Mouse (Mus musculus) MEL (cell line): ENCODE results near the gene Dhcr24.

ENCODE experiments used
- CTCF ChIP-seq, 3 experiments: IDR thresholded peaks in 2 of 3; conservative IDR thresholded peaks in 1 of 3; 2 replicates each; pipeline ENCODE4 v1.5.1; 2011 to 2012; ENCODE audit warnings: low read length in 3 of 3, low read depth in 2 of 3, mild to moderate bottlenecking in 2 of 3, improper control_type of control experiment in 1 of 3, inconsistent platforms in 1 of 3, mixed read lengths in 1 of 3, moderate library complexity in 1 of 3; ENCODE audit not compliant: control insufficient read depth in 1 of 3, insufficient read depth in 1 of 3, poor library complexity in 1 of 3, severe bottlenecking in 1 of 3
- ELF1 ChIP-seq: IDR thresholded peaks from 2 replicates; pipeline ENCODE4 v1.6.1; 2014; ENCODE audit warnings: low read depth, mild to moderate bottlenecking, inconsistent platforms, low read length, improper control_type of control experiment, moderate library complexity
- ETS1 ChIP-seq: IDR thresholded peaks from 2 replicates; pipeline ENCODE4 v1.6.1; 2012; ENCODE audit warnings: low read depth, mild to moderate bottlenecking, inconsistent platforms, low read length, improper control_type of control experiment, moderate library complexity
- HCFC1 ChIP-seq: IDR thresholded peaks from 2 replicates; pipeline ENCODE4 v1.6.1; 2012; ENCODE audit warnings: low read depth, mild to moderate bottlenecking, inconsistent platforms, low read length, improper control_type of control experiment, moderate library complexity
- MAX ChIP-seq: IDR thresholded peaks from 2 replicates; pipeline ENCODE4 v1.6.1; 2011; ENCODE audit warnings: low read length, improper control_type of control experiment
- POLR2A ChIP-seq, 2 experiments: IDR thresholded peaks; 2 replicates each; pipeline ENCODE4 v1.6.1; 2011 to 2012; ENCODE audit warnings: low read length in 2 of 2, mild to moderate bottlenecking in 2 of 2, control low read depth in 1 of 2, improper control_type of control experiment in 1 of 2, low read depth in 1 of 2, moderate library complexity in 1 of 2; ENCODE audit not compliant: control insufficient read depth in 1 of 2, insufficient read depth in 1 of 2, poor library complexity in 1 of 2
- UBTF ChIP-seq: IDR thresholded peaks from 2 replicates; pipeline ENCODE4 v1.6.1; 2012; ENCODE audit warnings: low read depth, mild to moderate bottlenecking, inconsistent platforms, low read length, improper control_type of control experiment, moderate library complexity, borderline replicate concordance; ENCODE audit not compliant: insufficient read depth
- ZNF384 ChIP-seq: IDR thresholded peaks from 2 replicates; pipeline ENCODE4 v1.6.1; 2012; ENCODE audit warnings: low read depth, mild to moderate bottlenecking, inconsistent platforms, low read length, improper control_type of control experiment

DNA sequence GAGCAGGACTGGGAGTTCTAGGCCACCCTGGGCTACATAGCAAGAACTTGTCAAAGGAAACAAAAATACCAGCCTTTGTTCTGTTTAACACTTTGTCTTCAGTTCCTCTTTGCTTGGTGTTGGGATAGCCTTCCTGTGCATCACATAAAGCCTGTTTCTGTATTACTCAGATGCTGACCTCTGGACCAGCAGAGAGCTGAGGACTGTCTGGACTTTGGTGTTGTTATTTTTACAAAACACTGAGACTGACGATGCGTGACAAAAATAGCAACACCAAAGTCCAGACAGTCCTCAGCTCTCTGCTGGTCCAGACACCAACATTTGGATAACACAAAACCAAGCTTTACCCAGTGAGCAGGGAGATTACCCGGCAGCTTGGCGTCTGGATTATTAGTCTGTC, 39.9 kb downstream of the Dhcr24 start:
- TF ChIP-seq UBTF (no peak), CTCF (IDR thresholded peaks at IDR 0.05 in 2 of 3, conservative IDR thresholded peaks at IDR 0.05 in 1 of 3; ENCODE audit: control insufficient read depth in 1 of 3, insufficient read depth in 1 of 3, low read depth in 2 of 3, low read length in 3 of 3, poor library complexity in 1 of 3, severe bottlenecking in 1 of 3) (no peak), MAX (no peak), ELF1 (no peak), POLR2A (IDR thresholded peaks at IDR 0.05; ENCODE audit: control insufficient read depth in 1 of 2, insufficient read depth in 1 of 2, low read depth in 1 of 2, low read length in 2 of 2, poor library complexity in 1 of 2) (no peak), ETS1 (no peak), ZNF384 (no peak), HCFC1 (no peak)
